Comparison of ENCODE assay signal across 8 mouse cellular contexts in genomic region chr11:43433254-43434023, GRCm38 (mm10). TPM values are rescaled to one million over a fixed set of nuclear protein-coding genes. Genes with fewer than 3 reads are reported as not detected.
DNase-seq lines count a peak whose midpoint lies in the region; ATAC-seq lines count a peak whose summit lies in the region.

TSS of gene Slu7 (plus strand) at chr11:43433744.

- ATAC-seq in frontal cortex, adult (ENCODE audit: low TSS enrichment) = peak; percentile 96

- peaks cover 13% of the 10 kb centered on the region for H3K36me3 ChIP-seq in hindbrain, embryonic 10.5 days

- peak within 1 kb of the TSS; percentile 85 for H3K27ac ChIP-seq in hindbrain, embryonic 10.5 days

- peaks cover 11% of the 10 kb centered on the region for H3K4me1 ChIP-seq in hindbrain, embryonic 10.5 days (replicated peaks)

- DNase-seq in R1 (ENCODE audit: low read depth, low spot score) = peak; percentile 84
- DNase-seq in cerebellum, adult 9-10 months = peak; percentile 66
- peak; percentile 84 for DNase-seq in hindbrain, embryonic 10.5 days (ENCODE audit: low spot score)
- DNase-seq in layer of hippocampus, postnatal 10 days (ENCODE audit: low spot score in 2 of 2) = peak; percentile 48 to 74
- DNase-seq in lung, postnatal 25 days (ENCODE audit: low spot score) = peak; percentile 66
- DNase-seq in retina, embryonic 14.5 days (ENCODE audit: low spot score) = peak; percentile 89
- DNase-seq in thymus, postnatal 36 days = peak; percentile 66 to 73

- 9% methylated on average over 38 of the region's 38 CpGs for WGBS in hindbrain, embryonic 10.5 days

- peak within 1 kb of the TSS; percentile 75 for H3K4me3 ChIP-seq in hindbrain, embryonic 10.5 days

- no peaks in the 10 kb centered on the region for H3K9me3 ChIP-seq in hindbrain, embryonic 10.5 days

- no peaks in the 10 kb centered on the region for H3K27me3 ChIP-seq in hindbrain, embryonic 10.5 days (ENCODE audit: insufficient read depth, poor library complexity, severe bottlenecking)

RNA-seq across cellular contexts. Expression of gene Slu7, which starts in this region (rescaled TPM):
- 53.5 and 54.6 TPM in 2 replicates for polyA plus RNA-seq in hindbrain, embryonic 10.5 days (2016; fragmentation: Nextera tagmentation; extraction: Ambion mirVana)
- 10 to 100 TPM; 39.4 to 43.8 TPM for total RNA-seq in layer of hippocampus, postnatal 10 days (2021)

Comparison
In these comparisons a context has a peak if more than half of its experiments do, and no peak if none do; other contexts are left out.
1. Peak in every context shown above with its lines: DNase-seq, ATAC-seq, H3K4me3 ChIP-seq and H3K27ac ChIP-seq.